In the genomic region with DNA sequence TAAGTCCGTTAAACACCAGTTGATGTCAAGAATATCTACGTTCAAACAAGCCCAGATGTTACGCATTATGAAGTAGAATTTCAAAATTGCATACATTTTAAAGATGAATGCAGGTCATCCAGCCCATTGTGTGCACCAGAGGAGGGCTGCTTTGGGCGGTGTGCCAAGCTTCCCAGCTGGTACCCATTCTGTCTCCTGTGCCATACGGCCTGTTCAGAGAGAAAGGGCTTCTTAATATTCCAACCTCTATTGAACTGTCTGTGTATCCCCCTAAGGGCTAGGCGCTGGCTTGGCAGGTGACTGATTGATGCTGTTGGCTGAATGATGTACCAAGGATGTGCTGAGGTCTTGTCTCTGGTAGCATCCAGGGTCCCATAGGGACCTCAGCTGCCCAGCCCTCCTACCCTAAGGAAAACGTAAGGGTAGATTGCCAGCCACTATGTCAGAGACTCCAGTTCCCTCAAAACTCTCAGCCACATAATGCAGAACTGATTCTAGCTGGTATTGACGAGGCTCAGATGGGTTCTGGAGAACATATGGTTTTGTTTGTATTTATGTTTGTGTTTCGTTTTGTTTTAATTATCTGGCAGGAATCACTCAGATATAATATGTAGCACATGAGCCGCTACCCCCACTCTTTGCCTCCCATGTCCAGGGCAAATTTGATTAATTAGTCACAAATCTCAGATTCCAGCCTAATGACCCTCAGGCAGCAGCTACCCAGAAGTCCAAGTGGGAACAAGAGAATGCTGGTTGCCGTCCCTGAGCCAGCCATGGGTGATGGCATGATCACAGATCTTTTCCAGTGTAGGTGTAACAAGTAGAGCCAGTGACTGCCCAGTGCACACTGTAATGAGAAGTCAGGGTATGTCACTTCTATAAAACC, we compare ENCODE assay signal across 11 mouse cellular contexts.
DNase-seq lines count a peak whose midpoint lies in the region; ATAC-seq and TF ChIP-seq lines count a peak whose summit lies in the region.
"Had no signal": no experiment of that assay in that cellular context is flagged by ENCODE, and none has a peak within 500 bp of the region (broad histone marks: within the 10 kb centered on the region; RNA-seq: fewer than 3 reads in every experiment).

No protein-coding gene starts in this region.

- H3K4me2 ChIP-seq in stomach, postnatal 0 days (replicated peaks; ENCODE audit: low read depth), result no peak overlapping the region
- H3K4me2 ChIP-seq: intestine, embryonic 15.5 days had no signal

- no peaks in the 10 kb centered on the region for H3K36me3 ChIP-seq in forebrain, embryonic 10.5 days (replicated peaks)
- H3K36me3 ChIP-seq in stomach, postnatal 0 days (ENCODE audit: control insufficient read depth, insufficient read depth, low read length), result no peaks in the 10 kb centered on the region
- H3K36me3 ChIP-seq: G1E; intestine, embryonic 15.5 days had no signal

- no peaks in the 10 kb centered on the region; the same call in 1 of the 2 replicates for H3K27me3 ChIP-seq in forebrain, embryonic 10.5 days (ENCODE audit: poor library complexity, severe bottlenecking)
- no peaks in the 10 kb centered on the region for H3K27me3 ChIP-seq in stomach, postnatal 0 days (ENCODE audit: control insufficient read depth, insufficient read depth, low read length)
- H3K27me3 ChIP-seq: intestine, embryonic 15.5 days had no signal

- TF ChIP-seq CTCF in layer of hippocampus, adult 2 months (conservative IDR thresholded peaks at IDR 0.05), result no peak
- no peak for TF ChIP-seq CTCF in stomach, postnatal 0 days (IDR thresholded peaks at IDR 0.05; ENCODE audit: low read depth)

- no peaks in the 10 kb centered on the region for H3K9me3 ChIP-seq in forebrain, embryonic 10.5 days
- no peaks in the 10 kb centered on the region for H3K9me3 ChIP-seq in stomach, postnatal 0 days (ENCODE audit: control insufficient read depth, low read length)
- H3K9me3 ChIP-seq: intestine, embryonic 15.5 days had no signal

- DNase-seq in right cerebral cortex, postnatal 4 days, result peak; percentile 22
- DNase-seq in right cerebral cortex, postnatal 36 days (ENCODE audit: low spot score in 2 of 2), result no peak
- no peak for DNase-seq in forebrain, embryonic 10.5 days (ENCODE audit: extremely low spot score, low spot score)
- peak; percentile 6 to 54 for DNase-seq in layer of hippocampus, adult 2 months (ENCODE audit: low spot score in 2 of 2)
- no peak for DNase-seq in stomach, postnatal 0 days (ENCODE audit: low spot score)
- DNase-seq in thymus, postnatal 14 days, result no peak
- no peak for DNase-seq in natural killer cell, adult 2 months (ENCODE audit: low spot score in 2 of 2)
- DNase-seq: adrenal gland, postnatal 14 days; heart, adult 2 months had no signal

- 0 out of 2 replicates have a peak, but pooled peaks have one; percentile 32 for ATAC-seq in stomach, postnatal 0 days (ENCODE audit: low FRiP score, low TSS enrichment)
- ATAC-seq: intestine, embryonic 15.5 days had no signal

- H3K4me1 ChIP-seq in forebrain, embryonic 10.5 days, result peaks cover 45% of the 10 kb centered on the region
- 0 out of 2 replicates have a peak, but pooled peaks cover 2% of the 10 kb centered on the region for H3K4me1 ChIP-seq in stomach, postnatal 0 days (replicated peaks; ENCODE audit: control insufficient read depth, insufficient read depth)
- H3K4me1 ChIP-seq: intestine, embryonic 15.5 days had no signal

- 81% methylated on average over 11 of the region's 11 CpGs for WGBS in forebrain, embryonic 10.5 days
- 71% methylated on average over 11 of the region's 11 CpGs for WGBS in stomach, postnatal 0 days

- H3K27ac ChIP-seq in forebrain, embryonic 10.5 days, result peak overlapping the region; percentile 31; the same call in 1 of the 2 replicates
- H3K27ac ChIP-seq in layer of hippocampus, adult 2 months, result no peak overlapping the region
- no peak overlapping the region for H3K27ac ChIP-seq in stomach, postnatal 0 days (replicated peaks)
- H3K27ac ChIP-seq: heart, adult 2 months; intestine, embryonic 15.5 days had no signal

- H3K9ac ChIP-seq in stomach, postnatal 0 days (ENCODE audit: low read length), result no peak overlapping the region
- H3K9ac ChIP-seq: intestine, embryonic 15.5 days had no signal

- no peak for TF ChIP-seq EP300 in stomach, postnatal 0 days (optimal IDR thresholded peaks at IDR 0.05)

- no peak overlapping the region for H3K4me3 ChIP-seq in forebrain, embryonic 10.5 days
- no peak overlapping the region for H3K4me3 ChIP-seq in layer of hippocampus, adult 2 months
- H3K4me3 ChIP-seq in stomach, postnatal 0 days (ENCODE audit: low read depth, low read length), result no peak overlapping the region
- H3K4me3 ChIP-seq: heart, adult 2 months; intestine, embryonic 15.5 days had no signal

Comparison
In these comparisons a context has a peak if more than half of its experiments do, and no peak if none do; other contexts are left out.
1. DNase-seq: peak in right cerebral cortex, postnatal 4 days (single experiment) and layer of hippocampus, adult 2 months (2 of 2); none in right cerebral cortex, postnatal 36 days (0 of 2), forebrain, embryonic 10.5 days (single experiment), stomach, postnatal 0 days (single experiment), thymus, postnatal 14 days (single experiment) and natural killer cell, adult 2 months (0 of 2).